Mouse (Mus musculus) heart, postnatal 14 days (tissue): Measurements from ENCODE around the gene Ccdc71. TPM values are rescaled to one million over a fixed set of nuclear protein-coding genes. Genes with fewer than 3 reads are reported as not detected.

ENCODE experiments used
- DNase-seq, 2 experiments: peaks; one replicate each; pipeline ENCODE4 v3.0.0; 2021 to 2022
- intact Hi-C: fragments of 180-260 bp; cut with DNase I; formaldehyde crosslinking; loops from one replicate; pipeline ENCODE4 v1.15.1; 2025
- long read RNA-seq, 2 experiments: library from polyadenylated mRNA; stranded (forward); transcript quantifications; one replicate each; pipeline ENCODE4 v2.0.0; 2021
- total RNA-seq, 2 experiments: library from RNA; stranded (reverse); gene quantifications; 2 replicates each; pipeline ENCODE4 v1.2.3; 2021

The Ccdc71 gene
- 10 to 100 TPM; 23.6 to 29.4 TPM for total RNA-seq
- long read RNA-seq, experiment 1, transcript Ccdc71-201 (2 exons, 3,092 nt), result major isoform, 5 of 5 reads
- long read RNA-seq, experiment 1, partial matches to known transcripts, result 0 of 5 reads
- long read RNA-seq, experiment 1, other reads (novel, unspliced or antisense), result 0 of 5 reads
- long read RNA-seq, experiment 2, partial matches to known transcripts, result 0 of 3 reads
- long read RNA-seq, experiment 2, other reads (novel, unspliced or antisense), result 1 of 3 reads

- intact Hi-C loops, result loop anchor here (2.0 kb wide), 1 partner anchor 18 kb away; the partner anchor contains the start of gene Lamb2
- peak; percentile 83 to 92 for DNase-seq
Measured at GRCm38 (mm10) chr9:108460319-108461178, at the start of gene Ccdc71. TSS of gene Ccdc71 (plus strand) at chr9:108460527.

GRCm38 (mm10) chr9:108411381-108411942 lies 48.9 kb upstream of the Ccdc71 start:
- DNase-seq, result no peak
- intact Hi-C loops, result loop anchor here (5.0 kb wide), 1 partner anchor 41 kb away; no protein-coding TSS in a partner anchor

GRCm38 (mm10) chr9:108412221-108412620 lies 48.1 kb upstream of the Ccdc71 start:
- DNase-seq, result peak; percentile 22 to 29
- intact Hi-C loops, result loop anchor here (5.0 kb wide), 1 partner anchor 40 kb away; no protein-coding TSS in a partner anchor

GRCm38 (mm10) chr9:108428384-108428783 lies 31.9 kb upstream of the Ccdc71 start, which contains the start of gene Ccdc36:
TSS of gene Ccdc36 (minus strand) at chr9:108428484.
- intact Hi-C loops, result loop anchor here (10.0 kb wide), 1 partner anchor 324 kb away; no protein-coding TSS in a partner anchor
- no peak for DNase-seq

GRCm38 (mm10) chr9:108431431-108432067 lies 28.8 kb upstream of the Ccdc71 start:
- intact Hi-C loops, result no loop called here

GRCm38 (mm10) chr9:108436182-108436581 lies 24.1 kb upstream of the Ccdc71 start, which contains the start of gene BC048562:
TSS of gene BC048562 (plus strand) at chr9:108436482.
- DNase-seq, result no peak
- intact Hi-C loops, result no loop called here

More at GRCm38 (mm10) chr9:108431431-108432067, 28.8 kb upstream of the Ccdc71 start:
- DNase-seq, result no peak

- DNase-seq, result no peak
- intact Hi-C loops, result no loop called here
Measured at GRCm38 (mm10) chr9:108439176-108439575, 21.2 kb upstream of the Ccdc71 start.

GRCm38 (mm10) chr9:108440485-108440884 lies 19.8 kb upstream of the Ccdc71 start:
- no peak for DNase-seq
- intact Hi-C loops, result no loop called here

- intact Hi-C loops, result no loop called here
- DNase-seq, result no peak
Measured at GRCm38 (mm10) chr9:108441236-108441919, 18.9 kb upstream of the Ccdc71 start.

- intact Hi-C loops, result no loop called here
- no peak for DNase-seq
Measured at GRCm38 (mm10) chr9:108445125-108445524, 15.2 kb upstream of the Ccdc71 start.

GRCm38 (mm10) chr9:108449860-108450259 lies 10.5 kb upstream of the Ccdc71 start:
- DNase-seq, result peak; percentile 44 to 66

GRCm38 (mm10) chr9:108450292-108451169 lies 9.8 kb upstream of the Ccdc71 start:
- DNase-seq, result peak; percentile 38 to 70

More at GRCm38 (mm10) chr9:108449860-108450259, 10.5 kb upstream of the Ccdc71 start:
- intact Hi-C loops, result loop anchor here (5.0 kb wide), 2 partner anchors 38 to 68 kb away; no protein-coding TSS in a partner anchor

GRCm38 (mm10) chr9:108451170-108451493 lies 9.2 kb upstream of the Ccdc71 start:
- intact Hi-C loops, result loop anchor here (5.0 kb wide), 2 partner anchors 39 to 69 kb away; no protein-coding TSS in a partner anchor
- DNase-seq, result no peak

More at GRCm38 (mm10) chr9:108450292-108451169, 9.8 kb upstream of the Ccdc71 start:
- intact Hi-C loops, result loop anchor here (5.0 kb wide), 2 partner anchors 38 to 68 kb away; no protein-coding TSS in a partner anchor

- intact Hi-C loops, result loop anchor here (5.0 kb wide), 2 partner anchors 39 to 69 kb away; no protein-coding TSS in a partner anchor
- no peak for DNase-seq
Measured at GRCm38 (mm10) chr9:108451519-108452160, 8.7 kb upstream of the Ccdc71 start.

GRCm38 (mm10) chr9:108452291-108452906 lies 7.9 kb upstream of the Ccdc71 start:
- peak; percentile 91 to 94 for DNase-seq
- intact Hi-C loops, result loop anchor here (5.0 kb wide), 2 partner anchors 40 to 70 kb away; no protein-coding TSS in a partner anchor

GRCm38 (mm10) chr9:108452911-108453310 lies 7.4 kb upstream of the Ccdc71 start:
- no peak for DNase-seq
- intact Hi-C loops, result loop anchor here (5.0 kb wide), 2 partner anchors 41 to 71 kb away; no protein-coding TSS in a partner anchor

GRCm38 (mm10) chr9:108453458-108453857 lies 6.9 kb upstream of the Ccdc71 start:
- DNase-seq, result no peak
- intact Hi-C loops, result loop anchor here (5.0 kb wide), 2 partner anchors 41 to 71 kb away; no protein-coding TSS in a partner anchor
